Mouse (Mus musculus): Measurements from ENCODE around the gene Pold1.

DNA sequence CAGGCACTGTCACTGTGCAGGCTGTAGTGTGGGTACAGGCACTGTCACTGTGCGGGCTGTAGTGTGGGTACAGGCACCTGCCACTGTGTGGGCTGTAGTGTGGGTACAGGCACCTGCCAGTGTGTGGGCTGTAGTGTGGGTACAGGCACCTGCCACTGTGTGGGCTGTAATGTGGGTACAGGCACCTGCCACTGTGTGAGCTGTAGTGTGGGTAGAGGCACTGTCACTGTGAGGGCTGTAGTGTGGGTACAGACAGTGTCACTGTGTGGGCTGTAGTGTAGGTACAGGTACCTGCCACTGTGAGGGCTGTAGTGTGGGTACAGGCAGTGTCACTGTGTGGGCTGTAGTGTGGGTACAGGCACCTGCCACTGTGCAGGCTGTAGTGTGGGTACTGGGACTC lies 64.5 kb downstream of the Pold1 start:
- no peak for TF ChIP-seq CTCF (IDR thresholded peaks at IDR 0.05; ENCODE audit: borderline replicate concordance, insufficient read depth, low read length)
- TF ChIP-seq POLR2A (IDR thresholded peaks at IDR 0.05; ENCODE audit: low read depth, low read length), result no peak

All from embryonic fibroblast, embryonic 13.5 days (primary cell).